Mouse (Mus musculus): ENCODE measurements at regions not wholly inside any gene's neighbourhood (a gene's known extent, or its start where the extent isn't known, plus 50 kb on each side); places are given as distances from the start of the nearest gene placed in this dataset.
A peak's percentile ranks its signal among the peaks of the same experiment; 100 is the strongest.

GRCm38 (mm10) chr4:142467920-142468319, 228.7 kb upstream of the Kazn start:
- no peak for DNase-seq (ENCODE audit: low spot score)

- no peak for DNase-seq (ENCODE audit: low spot score)
Observed at GRCm38 (mm10) chr4:142465226-142465625, 226.0 kb upstream of the Kazn start.

GRCm38 (mm10) chr4:142464066-142464465, 224.9 kb upstream of the Kazn start:
- DNase-seq (ENCODE audit: low spot score), result no peak

GRCm38 (mm10) chr4:142460468-142461086, 221.4 kb upstream of the Kazn start:
- DNase-seq (ENCODE audit: low spot score), result no peak

GRCm38 (mm10) chr4:142452614-142453013, 213.4 kb upstream of the Kazn start:
- no peak for DNase-seq (ENCODE audit: low spot score)

- no peak for DNase-seq (ENCODE audit: low spot score)
Observed at GRCm38 (mm10) chr4:142450884-142451283, 211.7 kb upstream of the Kazn start.

- DNase-seq (ENCODE audit: low spot score), result no peak
Observed at GRCm38 (mm10) chr4:142449713-142450112, 210.5 kb upstream of the Kazn start.

- no peak for DNase-seq (ENCODE audit: low spot score)
Observed at GRCm38 (mm10) chr4:142449198-142449702, 210.0 kb upstream of the Kazn start.

- no peak for DNase-seq (ENCODE audit: low spot score)
Observed at GRCm38 (mm10) chr4:142447529-142447928, 208.3 kb upstream of the Kazn start.

- no peak for DNase-seq (ENCODE audit: low spot score)
Observed at GRCm38 (mm10) chr4:142441045-142441444, 201.8 kb upstream of the Kazn start.

- no peak for DNase-seq (ENCODE audit: low spot score)
Observed at GRCm38 (mm10) chr4:142439450-142440183, 200.4 kb upstream of the Kazn start.

- DNase-seq (ENCODE audit: low spot score), result peak; percentile 60
Observed at GRCm38 (mm10) chr4:142424596-142424995, 185.4 kb upstream of the Kazn start.

- no peak for DNase-seq (ENCODE audit: low spot score)
Observed at GRCm38 (mm10) chr4:142420427-142420826, 181.2 kb upstream of the Kazn start.

GRCm38 (mm10) chr4:142414874-142415273, 175.7 kb upstream of the Kazn start:
- DNase-seq (ENCODE audit: low spot score), result no peak

- DNase-seq (ENCODE audit: low spot score), result no peak
Observed at GRCm38 (mm10) chr4:142411792-142412191, 172.6 kb upstream of the Kazn start.

- DNase-seq (ENCODE audit: low spot score), result peak; percentile 53
Observed at GRCm38 (mm10) chr4:142410596-142411573, 171.7 kb upstream of the Kazn start.

- DNase-seq (ENCODE audit: low spot score), result no peak
Observed at GRCm38 (mm10) chr4:142397858-142398257, 158.7 kb upstream of the Kazn start.

GRCm38 (mm10) chr4:142392924-142393323, 153.7 kb upstream of the Kazn start:
- DNase-seq (ENCODE audit: low spot score), result peak; percentile 63

GRCm38 (mm10) chr4:142390531-142391195, 151.5 kb upstream of the Kazn start:
- no peak for DNase-seq (ENCODE audit: low spot score)

GRCm38 (mm10) chr4:142388476-142388875, 149.3 kb upstream of the Kazn start:
- peak; percentile 54 for DNase-seq (ENCODE audit: low spot score)

- no peak for DNase-seq (ENCODE audit: low spot score)
Observed at GRCm38 (mm10) chr4:142381168-142381567, 142.0 kb upstream of the Kazn start.

GRCm38 (mm10) chr4:142378452-142378851, 139.3 kb upstream of the Kazn start:
- no peak for DNase-seq (ENCODE audit: low spot score)
